Comparison of ENCODE assay signal across 17 mouse cellular contexts in genomic region chr4:147383199-147383598, GRCm38 (mm10). TPM values are rescaled to one million over a fixed set of nuclear protein-coding genes. Genes with fewer than 3 reads are reported as not detected.
"Had no signal": no experiment of that assay in that cellular context is flagged by ENCODE, and none has a peak within 500 bp of the region (broad histone marks: within the 10 kb centered on the region; RNA-seq: fewer than 3 reads in every experiment).

No protein-coding gene starts in this region.

RNA-seq across cellular contexts. Expression of gene Zfp978, which starts 22.1 kb away (rescaled TPM):
- polyA plus RNA-seq: heart, embryonic 11.5 days; heart, embryonic 14.5 days; heart, embryonic 15.5 days; heart, embryonic 16.5 days; hindbrain, embryonic 10.5 days; hindbrain, embryonic 12.5 days; hindbrain, embryonic 13.5 days; hindbrain, embryonic 14.5 days; hindbrain, embryonic 16.5 days; inflammation-experienced regulatory T-cells, adult 6 months; intestine, embryonic 14.5 days; intestine, embryonic 15.5 days; intestine, embryonic 16.5 days; intestine, postnatal 0 days; kidney, embryonic 15.5 days; kidney, embryonic 16.5 days; large intestine, adult 2 months had no signal
